ENCODE assay signal across 8 mouse cellular contexts in the genomic region with DNA sequence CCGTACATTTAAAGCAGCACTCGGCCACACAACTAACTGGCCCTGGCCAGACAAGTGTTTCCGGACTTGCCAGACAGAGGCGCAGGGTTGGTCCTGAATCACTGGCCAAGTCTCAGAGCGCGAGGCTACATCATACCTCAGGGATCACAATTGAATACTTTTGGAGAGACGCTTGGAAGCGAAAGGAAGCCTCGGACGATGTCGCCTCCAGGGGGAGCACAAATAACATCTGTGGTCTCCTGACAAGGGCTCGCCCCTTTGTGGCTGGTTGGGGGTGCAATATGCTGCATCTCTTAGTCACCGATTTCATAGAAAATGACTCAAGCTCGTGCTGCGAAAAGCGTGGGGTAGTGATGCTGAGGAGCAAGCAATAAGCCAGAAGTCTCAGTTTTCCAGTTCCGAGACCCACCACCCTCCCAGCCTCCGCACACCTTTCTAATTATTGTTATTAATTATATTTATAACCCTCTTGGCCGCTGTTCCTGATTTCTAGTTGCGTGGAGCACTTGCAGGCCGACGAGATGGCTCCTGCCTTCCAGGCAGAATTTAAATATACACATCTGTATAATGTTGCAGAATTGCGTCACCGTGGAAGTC. TPM values are rescaled to one million over a fixed set of nuclear protein-coding genes. Genes with fewer than 3 reads are reported as not detected.
DNase-seq lines count a peak whose midpoint lies in the region; ATAC-seq lines count a peak whose summit lies in the region.

No protein-coding gene starts in this region.

- H3K4me3 ChIP-seq in hindbrain, embryonic 13.5 days: peak overlapping the region; percentile 84

- peak overlapping the region; percentile 90 for H3K9ac ChIP-seq in hindbrain, embryonic 13.5 days

- H3K4me1 ChIP-seq in hindbrain, embryonic 13.5 days (replicated peaks): peaks cover 49% of the 10 kb centered on the region

- peak; percentile 61 for ATAC-seq in hindbrain, embryonic 13.5 days (ENCODE audit: low FRiP score)

- under 1% methylated on average over 24 of the region's 24 CpGs for WGBS in hindbrain, embryonic 13.5 days

- no peaks in the 10 kb centered on the region for H3K27me3 ChIP-seq in hindbrain, embryonic 13.5 days

- H3K9me3 ChIP-seq in hindbrain, embryonic 13.5 days: no peaks in the 10 kb centered on the region

- H3K4me2 ChIP-seq in hindbrain, embryonic 13.5 days: peak overlapping the region; percentile 81

- peak; percentile 95 for DNase-seq in Muller cell, postnatal 12 days (ENCODE audit: inconsistent ontology term)
- peak; percentile 81 for DNase-seq in cerebellum, adult 9-10 months
- peak; percentile 80 to 82 for DNase-seq in frontal cortex, postnatal 14 days (ENCODE audit: low spot score in 2 of 2)
- DNase-seq in layer of hippocampus, postnatal 25 days (ENCODE audit: extremely low spot score in 1 of 2, low spot score in 1 of 2): peak; percentile 56 to 76
- peak; percentile 92 for DNase-seq in lung, postnatal 14 days
- peak; percentile 54 for DNase-seq in retina, adult 2 months (ENCODE audit: low read depth, low spot score)
- peak; percentile 83 for DNase-seq in thymus, postnatal 25 days

- peak overlapping the region; percentile 88 for H3K27ac ChIP-seq in hindbrain, embryonic 13.5 days

- no peaks in the 10 kb centered on the region for H3K36me3 ChIP-seq in hindbrain, embryonic 13.5 days

RNA-seq across cellular contexts. Expression of a gene that starts 0.5 kb away (rescaled TPM):
- 6.2 and 6.9 TPM in 2 replicates for polyA plus RNA-seq in hindbrain, embryonic 13.5 days (2015; fragmentation: Nextera tagmentation; extraction: Ambion mirVana)
- total RNA-seq in layer of hippocampus, postnatal 25 days (2021): 10 to 100 TPM; 32.8 to 37.8 TPM

RNA-seq across cellular contexts. Expression of a gene that starts 14.7 kb away (rescaled TPM):
- not detected in 2 replicates for polyA plus RNA-seq in hindbrain, embryonic 13.5 days (2015; fragmentation: Nextera tagmentation; extraction: Ambion mirVana)
- total RNA-seq in layer of hippocampus, postnatal 25 days (2021): under 1 TPM in 1 of 2 experiments, not detected in 1; 0.27 TPM

RNA-seq across cellular contexts. Expression of a gene that starts 45.2 kb away (rescaled TPM):
- not detected in 2 replicates for polyA plus RNA-seq in hindbrain, embryonic 13.5 days (2015; fragmentation: Nextera tagmentation; extraction: Ambion mirVana)
- total RNA-seq in layer of hippocampus, postnatal 25 days (2021): not detected

Comparison
In these comparisons a context has a peak if more than half of its experiments do, and no peak if none do; other contexts are left out.
1. Peak in every context shown above with its lines: DNase-seq, ATAC-seq, H3K4me3 ChIP-seq and H3K27ac ChIP-seq.